Mouse (Mus musculus) liver, embryonic 16.5 days (tissue): ENCODE measurements around the gene Irak3. TPM values are rescaled to one million over a fixed set of nuclear protein-coding genes. Genes with fewer than 3 reads are reported as not detected.

Source experiments
- ATAC-seq: fragments of 200-750 bp; cut with Nextera tagmentation; 2 replicates; pipeline ENCODE4 v1.8.0; 2017; ENCODE audit warnings: low read depth, mild to moderate bottlenecking, moderate number of reproducible peaks, moderate library complexity
- H3K27ac ChIP-seq: fragments of 300-500 bp; sonication (generic); 2 replicates; pipeline ENCODE4 v1.5.1; 2014; ENCODE audit warnings: mild to moderate bottlenecking, low read length
- H3K27me3 ChIP-seq: fragments of 300-500 bp; sonication (generic); 2 replicates; pipeline ENCODE4 v1.6.1; 2014; ENCODE audit warnings: low read depth, low read length, mixed read lengths; ENCODE audit not compliant: control insufficient read depth, insufficient read depth
- H3K36me3 ChIP-seq: fragments of 300-500 bp; sonication (generic); 2 replicates; pipeline ENCODE4 v1.6.1; 2014; ENCODE audit warnings: mild to moderate bottlenecking; ENCODE audit not compliant: control insufficient read depth, insufficient read depth
- H3K4me1 ChIP-seq: fragments of 300-500 bp; sonication (generic); 2 replicates; pipeline ENCODE4 v1.6.1; 2014; ENCODE audit warnings: low read depth, low read length, mixed read lengths; ENCODE audit not compliant: control insufficient read depth
- H3K4me2 ChIP-seq: fragments of 300-500 bp; sonication (generic); 2 replicates; pipeline ENCODE4 v1.6.1; 2014; ENCODE audit warnings: low read depth, low read length, mixed read lengths
- H3K4me3 ChIP-seq: fragments of 300-500 bp; sonication (generic); 2 replicates; pipeline ENCODE4 v1.5.1; 2014; ENCODE audit warnings: low read depth, mild to moderate bottlenecking, low read length
- H3K9ac ChIP-seq: fragments of 300-500 bp; sonication (generic); 2 replicates; pipeline ENCODE4 v1.6.1; 2014; ENCODE audit warnings: low read depth, low read length
- H3K9me3 ChIP-seq: fragments of 300-500 bp; sonication (generic); replicated peaks from 2 replicates; pipeline ENCODE4 v1.6.1; 2016; ENCODE audit warnings: low read length; ENCODE audit not compliant: control insufficient read depth
- WGBS: fragments of 180-500 bp; shearing (Covaris S2); extraction: QIAGEN DNeasy Blood & Tissue Kit; methylation state at CpG from one replicate; pipeline ENCODE4 v1.1.7; 2014; ENCODE audit not compliant: insufficient replicate concordance; 5-methylcytosine and 5-hydroxymethylcytosine counted together
- polyA plus RNA-seq: library from polyadenylated mRNA; unstranded; fragments of >200 nt; fragmentation: Nextera tagmentation; extraction: Ambion mirVana; gene quantifications from 2 replicates; pipeline ENCODE4 v1.2.1, GENCODE M21; 2015

Gene Irak3
- polyA plus RNA-seq, 1 experiment from 2014 or later = 1.8 TPM

DNA sequence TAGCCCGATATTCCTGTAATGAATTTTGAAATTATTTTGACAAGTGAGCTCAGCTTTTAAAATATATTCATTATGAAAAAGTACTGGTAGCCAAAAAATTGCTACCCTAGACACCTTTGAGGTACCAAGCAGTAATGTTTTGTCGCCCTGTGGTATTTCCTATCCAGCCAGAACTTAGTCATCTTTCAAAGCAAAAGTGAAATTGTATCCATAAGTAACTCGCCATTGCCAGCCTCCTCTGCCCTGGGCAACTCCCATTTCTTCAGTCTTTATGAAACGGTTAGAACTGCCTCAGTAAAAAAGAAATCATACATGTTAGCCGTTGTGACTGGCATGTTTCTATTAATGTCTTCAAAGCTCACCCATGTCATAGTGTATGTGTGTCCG, 7.6 kb upstream of the Irak3 start:
- peaks cover 7% of the 10 kb centered on the region for H3K4me1 ChIP-seq
- peak overlapping the region; percentile 19 for H3K27ac ChIP-seq
- H3K27me3 ChIP-seq = no peaks in the 10 kb centered on the region
- peak overlapping the region; percentile 85 for H3K4me3 ChIP-seq
- no peak for ATAC-seq
- peak overlapping the region; percentile 73 for H3K4me2 ChIP-seq
- H3K9me3 ChIP-seq = no peaks in the 10 kb centered on the region
- peak overlapping the region; percentile 84 for H3K9ac ChIP-seq
- 32% methylated on average over 6 of the region's 6 CpGs for WGBS
- H3K36me3 ChIP-seq = no peaks in the 10 kb centered on the region

DNA sequence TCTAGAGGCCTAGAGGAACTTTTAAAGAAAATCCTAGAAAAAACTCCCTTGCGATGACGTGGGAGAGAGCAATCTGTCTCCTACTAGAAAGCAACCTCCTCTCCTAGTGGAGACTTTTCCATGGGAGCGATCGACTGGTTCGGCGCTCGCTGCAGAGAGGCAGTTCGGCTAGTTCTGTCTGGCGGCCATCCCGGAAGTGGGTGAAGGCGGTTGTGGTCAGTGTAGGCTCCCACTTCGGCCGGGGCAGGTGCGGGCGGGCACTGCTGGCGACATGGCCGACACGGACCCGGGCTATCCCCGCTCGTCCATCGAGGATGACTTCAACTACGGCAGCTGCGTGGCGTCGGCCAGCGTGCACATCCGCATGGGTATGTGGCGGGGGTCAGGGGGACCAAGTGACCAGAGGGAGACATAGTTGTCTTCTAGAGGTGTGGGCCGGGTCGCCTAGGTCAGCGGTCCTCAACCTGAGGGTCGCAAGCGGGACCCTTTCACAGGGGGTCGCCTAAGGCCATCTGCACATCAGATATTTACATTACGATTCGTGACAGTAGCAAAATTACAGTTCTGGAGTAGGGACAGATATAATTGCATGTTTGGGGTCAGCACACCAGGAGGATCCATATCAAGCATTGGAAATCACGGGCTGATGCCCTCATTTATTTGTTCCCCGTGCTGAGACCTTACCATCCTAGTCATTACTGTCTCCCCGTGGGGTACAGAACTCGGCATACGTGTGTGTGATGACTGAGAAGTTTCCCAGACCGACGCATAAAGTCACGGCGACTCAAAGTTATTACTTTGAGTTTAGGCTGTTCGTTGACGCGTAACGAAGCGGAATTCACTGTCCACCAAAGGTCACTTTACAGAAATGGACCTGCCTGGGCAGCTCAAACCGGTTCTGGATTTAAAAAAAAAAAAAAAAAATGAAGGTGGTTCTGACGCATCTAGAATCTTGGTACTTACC, 6.9 kb upstream of the Irak3 start:
- peak overlapping the region; percentile 49; the same call in 1 of the 2 replicates for H3K27ac ChIP-seq
- WGBS = 2% methylated on average over 53 of the region's 53 CpGs
- peak overlapping the region; percentile 85 for H3K4me3 ChIP-seq
- H3K36me3 ChIP-seq = no peaks in the 10 kb centered on the region
- peak; percentile 85 for ATAC-seq
- H3K9ac ChIP-seq = peak overlapping the region; percentile 84
- no peaks in the 10 kb centered on the region for H3K9me3 ChIP-seq
- H3K27me3 ChIP-seq = no peaks in the 10 kb centered on the region
- H3K4me1 ChIP-seq = peaks cover 7% of the 10 kb centered on the region
- peak overlapping the region; percentile 73 for H3K4me2 ChIP-seq

DNA sequence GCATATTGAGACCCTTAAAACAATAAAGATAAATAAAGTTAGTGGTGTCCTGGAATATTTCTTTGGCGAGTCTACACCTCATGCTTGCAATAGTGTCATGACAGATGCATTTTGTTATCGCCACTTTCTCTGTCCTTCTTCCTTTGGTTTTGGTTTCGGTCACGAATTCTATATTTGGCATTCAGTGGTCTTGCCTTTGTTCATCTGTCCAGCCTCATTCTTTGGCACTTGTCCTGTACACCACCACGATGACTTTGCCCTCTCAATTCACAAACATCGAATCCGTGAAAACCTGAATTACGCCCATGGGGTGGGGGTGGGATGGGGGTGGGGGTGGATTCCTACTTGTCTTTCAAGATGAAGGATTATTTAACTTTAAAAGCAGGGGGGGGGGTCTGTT, 6.1 kb upstream of the Irak3 start:
- Histone ChIP-seq H3K36me3 (no peaks in the 10 kb centered on the region), H3K27me3 (no peaks in the 10 kb centered on the region), H3K9ac (no peak overlapping the region), H3K27ac (no peak overlapping the region), H3K4me3 (no peak overlapping the region; the same call in 1 of the 2 replicates), H3K9me3 (no peaks in the 10 kb centered on the region), H3K4me2 (peak overlapping the region; percentile 73), H3K4me1 (peaks cover 7% of the 10 kb centered on the region)
- no peak for ATAC-seq
- 60% methylated on average over 8 of the region's 8 CpGs for WGBS

DNA sequence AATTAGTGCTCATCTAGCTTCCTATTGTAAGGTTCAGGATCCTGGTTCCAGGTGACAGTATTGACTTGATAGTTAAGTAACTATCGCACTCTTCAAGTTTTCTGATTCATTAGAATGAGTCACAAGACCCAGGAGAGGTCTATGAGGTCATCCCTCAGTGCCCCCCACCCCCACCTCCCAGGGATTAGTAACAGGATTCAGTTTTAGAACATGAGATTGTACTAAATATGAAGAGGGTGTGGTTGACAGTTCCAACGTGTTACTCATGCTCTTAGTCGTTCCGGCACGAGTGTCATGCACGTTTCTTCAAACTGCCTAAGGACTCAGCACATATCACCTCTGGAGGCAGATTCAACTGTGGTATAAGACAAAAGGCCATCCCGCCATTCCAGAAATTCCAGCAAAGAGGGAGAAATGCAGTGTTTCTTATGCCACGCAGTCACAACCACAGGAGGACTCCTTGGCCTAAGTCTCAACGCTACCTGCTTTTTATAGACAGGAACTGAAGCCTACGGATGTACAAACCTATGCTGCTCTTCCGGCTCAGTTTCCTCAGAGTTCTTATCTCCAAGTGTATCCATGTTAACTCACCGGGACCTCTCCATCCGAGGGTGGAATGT, 2.8 kb upstream of the Irak3 start:
- H3K27ac ChIP-seq = no peak overlapping the region
- no peak overlapping the region for H3K9ac ChIP-seq
- WGBS = 67% methylated on average over 13 of the region's 13 CpGs
- H3K4me1 ChIP-seq = peaks cover 13% of the 10 kb centered on the region
- H3K36me3 ChIP-seq = no peaks in the 10 kb centered on the region
- no peaks in the 10 kb centered on the region for H3K9me3 ChIP-seq
- H3K4me3 ChIP-seq = no peak overlapping the region
- peaks cover 12% of the 10 kb centered on the region for H3K27me3 ChIP-seq
- no peak for ATAC-seq
- no peak overlapping the region for H3K4me2 ChIP-seq

DNA sequence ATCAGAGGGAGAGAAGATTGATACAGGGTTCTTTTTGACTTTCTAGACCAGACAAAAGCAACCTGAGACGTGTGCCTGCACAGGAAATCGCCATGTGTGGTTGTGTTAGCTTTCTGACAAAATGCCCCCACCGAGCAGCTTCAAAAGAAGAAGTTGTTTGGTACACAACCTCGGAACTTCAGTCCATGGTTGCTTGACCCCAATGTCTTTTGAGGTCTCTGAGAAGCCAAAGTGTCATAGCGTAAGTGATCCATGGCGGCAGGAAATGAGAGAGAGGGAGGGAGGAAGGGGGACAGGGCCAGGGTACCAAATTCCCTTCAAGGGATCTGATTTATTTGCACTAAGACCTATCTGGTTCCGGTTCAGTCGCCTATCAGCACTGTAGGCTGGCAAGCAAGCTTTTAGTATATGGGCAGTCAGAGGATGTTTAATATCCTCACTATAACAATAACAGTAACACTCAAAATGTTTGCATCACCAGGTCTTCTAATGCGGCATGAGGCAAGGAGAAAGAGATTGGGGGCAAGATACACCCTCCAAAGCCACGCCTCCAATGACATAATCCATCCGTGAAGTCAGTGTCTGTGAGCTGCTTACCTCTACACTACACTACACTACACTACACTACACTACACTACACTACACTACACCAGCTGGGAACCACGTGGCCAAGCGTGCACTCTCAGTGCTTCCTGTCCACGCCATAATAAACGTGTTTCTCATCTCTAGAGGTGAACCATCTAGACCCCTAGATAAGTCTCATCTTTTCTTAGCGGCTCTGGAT, 729 bp upstream of the Irak3 start:
- WGBS = 51% methylated on average over 16 of the region's 16 CpGs
- H3K4me2 ChIP-seq = peak overlapping the region; percentile 97
- no peak for ATAC-seq
- peak overlapping the region; percentile 69 for H3K4me3 ChIP-seq
- H3K4me1 ChIP-seq = peaks cover 10% of the 10 kb centered on the region
- H3K27ac ChIP-seq = no peak overlapping the region
- peaks cover 12% of the 10 kb centered on the region for H3K27me3 ChIP-seq
- H3K36me3 ChIP-seq = no peaks in the 10 kb centered on the region
- H3K9ac ChIP-seq = peak overlapping the region; percentile 18; the same call in 1 of the 2 replicates
- H3K9me3 ChIP-seq = no peaks in the 10 kb centered on the region

DNA sequence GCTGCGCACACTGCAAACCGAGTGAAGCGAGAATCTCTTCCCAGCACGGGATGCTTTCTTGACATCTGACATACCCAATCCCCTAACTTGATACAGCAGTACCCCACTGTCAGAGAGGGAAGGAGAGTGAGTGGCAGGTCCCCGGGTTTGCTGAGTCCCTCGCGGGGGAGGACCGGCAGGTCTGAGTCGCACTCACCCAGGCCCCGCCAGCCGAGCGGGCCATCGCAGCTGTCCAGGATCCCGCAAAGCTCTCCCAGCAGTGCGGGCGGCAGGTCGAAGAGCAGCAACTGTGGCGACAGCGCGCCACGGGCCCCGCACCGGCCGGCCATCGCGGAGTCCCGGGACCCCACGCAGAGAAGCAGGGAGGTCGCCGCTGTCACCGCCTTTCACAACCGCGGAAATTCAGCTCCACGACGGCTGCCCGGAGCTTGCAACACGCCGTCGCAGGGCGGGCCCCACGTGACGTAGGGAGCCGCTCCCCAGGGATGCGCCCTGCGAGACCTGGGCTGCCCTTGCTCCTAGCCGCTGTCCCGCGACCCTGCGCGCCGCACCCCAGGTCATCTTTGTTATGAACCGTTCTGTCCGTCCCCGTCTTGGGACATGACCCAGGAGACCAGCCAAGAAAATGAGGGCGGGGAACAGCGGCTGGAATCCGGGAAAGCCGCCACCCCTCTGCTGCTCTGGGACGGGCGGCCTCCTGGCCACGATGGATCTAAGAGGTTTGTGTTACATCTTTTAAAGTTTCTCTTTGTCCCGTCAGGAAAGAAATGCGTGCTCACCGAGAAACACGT, 604 bp downstream of the Irak3 start, which contains the start of gene Tmbim4:
TSS of gene Tmbim4 (plus strand) at position 460 of the 791 bp plus-strand sequence.
- peak within 1 kb of the TSS; percentile 53 for H3K27ac ChIP-seq

DNA sequence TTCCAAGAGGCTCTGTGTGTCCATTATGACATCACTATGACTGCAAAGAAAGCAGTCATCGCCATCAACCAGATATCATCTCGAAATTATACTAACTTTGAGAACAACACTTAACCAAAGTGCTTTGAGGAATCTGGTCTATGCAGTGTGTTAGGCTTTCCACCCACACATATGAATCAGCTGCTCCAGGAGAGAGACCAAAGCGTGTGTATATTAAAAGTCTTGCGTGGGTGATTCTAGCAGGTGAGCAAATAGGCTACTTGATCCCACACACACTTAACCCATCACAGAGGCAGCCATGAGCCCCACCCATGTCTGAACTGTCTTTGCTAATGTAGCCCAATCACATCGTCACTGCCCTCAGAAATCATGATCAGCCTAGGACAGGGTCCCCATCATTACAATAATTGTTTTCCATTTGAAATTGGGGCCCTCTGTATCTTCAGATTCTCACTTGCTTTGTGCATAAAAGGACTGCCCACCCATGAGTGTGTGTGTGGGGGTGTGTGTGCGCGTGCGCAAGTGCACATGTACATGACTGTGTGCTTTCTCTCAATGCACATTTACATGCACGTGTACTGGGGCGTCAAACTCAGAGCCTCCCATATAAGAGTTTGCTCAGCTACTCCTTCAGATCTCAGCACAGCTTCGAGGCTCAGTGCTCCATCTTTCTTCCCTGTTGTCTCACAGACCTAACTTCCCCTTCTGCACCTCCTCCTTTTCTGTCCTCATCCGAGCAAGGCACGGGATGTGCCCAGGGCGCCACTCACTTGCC, 4.7 kb downstream of the Irak3 start:
- ATAC-seq = no peak
- Histone ChIP-seq H3K9me3 (no peaks in the 10 kb centered on the region), H3K36me3 (no peaks in the 10 kb centered on the region), H3K27ac (no peak overlapping the region), H3K4me3 (no peak overlapping the region), H3K4me2 (no peak overlapping the region), H3K27me3 (peaks cover 12% of the 10 kb centered on the region), H3K4me1 (peaks cover 10% of the 10 kb centered on the region), H3K9ac (no peak overlapping the region)
- WGBS = 53% methylated on average over 14 of the region's 14 CpGs

More for the DNA sequence above, 604 bp downstream of the Irak3 start, which contains the start of gene Tmbim4:
- Histone ChIP-seq H3K9me3 (no peaks in the 10 kb centered on the region), H3K4me1 (peaks cover 10% of the 10 kb centered on the region), H3K4me3 (peak within 1 kb of the TSS; percentile 69), H3K36me3 (no peaks in the 10 kb centered on the region), H3K4me2 (peak within 1 kb of the TSS; percentile 97), H3K9ac (peak within 1 kb of the TSS; percentile 58), H3K27me3 (peaks cover 12% of the 10 kb centered on the region)
- WGBS = 2% methylated on average over 65 of the region's 65 CpGs
- peak; percentile 85 for ATAC-seq
